Mouse (Mus musculus) left cerebral cortex, postnatal 36 days (tissue): ENCODE measurements around the gene Cd6. TPM values are rescaled to one million over a fixed set of nuclear protein-coding genes. Genes with fewer than 3 reads are reported as not detected.

ENCODE experiments used
- DNase-seq, 2 experiments: peaks; one replicate each; pipeline ENCODE4 v3.0.0; 2021 to 2022; ENCODE audit warnings: low spot score in 2 of 2, mixed read lengths in 1 of 2
- intact Hi-C: fragments of 180-260 bp; cut with DNase I; formaldehyde crosslinking; loops from one replicate; pipeline ENCODE4 v1.15.1; 2025
- total RNA-seq, 2 experiments: library from RNA; stranded (reverse); gene quantifications; 2 replicates each; pipeline ENCODE4 v1.2.3; 2021

Gene Cd6
- total RNA-seq, 2 experiments from 2014 or later = 2.9 to 3.1 TPM

DNA sequence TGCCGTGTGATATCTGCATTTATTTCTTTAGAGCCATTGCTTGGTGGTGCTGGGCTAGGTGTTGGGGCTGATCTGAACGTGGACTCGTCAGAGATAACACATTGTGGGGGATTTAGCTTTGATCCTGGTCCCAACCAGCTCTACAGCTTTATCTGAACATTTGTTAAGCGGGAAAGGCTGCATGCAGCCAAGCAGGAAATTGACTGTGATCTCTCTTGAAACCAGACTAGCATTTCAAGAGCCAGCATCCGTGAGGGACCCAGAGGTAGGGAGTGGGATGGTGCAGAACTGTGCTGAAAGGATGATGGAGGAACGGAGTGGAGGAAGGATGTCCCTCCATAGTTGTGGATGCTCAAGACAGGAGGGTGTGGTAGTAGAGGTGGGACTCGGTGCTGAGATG is 56.5 kb downstream of the Cd6 start:
- intact Hi-C loops = no loop called here
- no peak for DNase-seq

DNA sequence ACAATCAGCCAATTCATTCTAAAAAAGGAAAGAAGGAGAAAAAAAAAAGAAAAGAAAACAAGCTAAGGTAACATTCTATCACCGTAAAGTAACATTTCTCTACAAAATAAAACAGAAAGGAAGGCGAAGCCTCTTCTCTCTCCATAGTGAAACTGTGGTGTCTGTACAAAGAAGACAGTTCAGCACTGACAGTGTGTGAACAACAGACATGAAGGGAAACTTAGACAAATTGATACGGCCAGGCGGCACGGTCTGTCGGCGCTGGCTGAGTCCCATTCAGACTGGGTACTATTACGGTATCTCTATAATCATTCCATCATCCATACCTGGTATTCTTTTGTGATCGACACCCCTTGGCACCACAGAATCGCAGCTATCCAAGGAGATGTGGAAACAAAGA is 57.0 kb downstream of the Cd6 start:
- intact Hi-C loops = no loop called here

GRCm38 (mm10) chr19:10771995-10772394 is 57.9 kb downstream of the Cd6 start:
- no peak for DNase-seq
- intact Hi-C loops = no loop called here

More for the DNA sequence above, 57.0 kb downstream of the Cd6 start:
- DNase-seq = no peak

DNA sequence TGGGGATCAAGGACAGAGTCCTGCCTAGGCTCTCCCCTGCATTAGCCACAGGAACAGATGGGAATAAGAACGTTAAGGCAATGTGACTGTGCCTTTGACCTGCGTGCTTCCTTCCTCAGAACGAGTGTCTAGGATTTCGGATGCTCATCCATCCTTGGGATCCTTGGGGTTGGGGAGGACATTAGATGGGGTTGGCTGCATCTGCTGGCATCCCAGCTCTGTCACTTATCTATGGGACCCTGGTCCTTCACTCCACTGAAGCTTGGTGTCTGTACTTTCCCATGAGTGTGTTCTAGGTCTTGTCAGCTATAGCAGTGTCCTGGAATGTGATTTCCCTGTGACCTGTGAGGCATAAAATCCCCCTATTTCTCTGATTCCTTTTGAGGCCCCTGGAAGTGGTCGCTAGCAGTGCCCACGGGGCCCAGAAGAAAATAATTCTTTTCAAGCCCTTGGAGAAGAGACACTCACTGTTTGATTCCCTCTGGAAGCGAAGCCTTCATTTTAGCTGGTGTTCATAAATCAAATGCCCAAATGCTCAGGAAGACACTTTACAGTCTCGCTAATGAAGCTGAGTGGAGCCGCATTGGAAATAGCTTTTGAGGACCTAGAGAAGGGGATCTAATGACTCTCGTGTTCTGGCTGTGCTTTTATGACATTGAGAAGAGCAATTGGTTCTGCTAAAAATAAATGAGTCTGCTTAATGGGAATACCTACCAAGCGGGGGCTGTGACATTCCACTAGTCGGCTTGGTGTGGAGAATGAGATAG is 60.2 kb downstream of the Cd6 start:
- intact Hi-C loops = no loop called here
- no peak for DNase-seq

GRCm38 (mm10) chr19:10768694-10769428 is 61.0 kb downstream of the Cd6 start:
- no peak for DNase-seq
- intact Hi-C loops = no loop called here

DNA sequence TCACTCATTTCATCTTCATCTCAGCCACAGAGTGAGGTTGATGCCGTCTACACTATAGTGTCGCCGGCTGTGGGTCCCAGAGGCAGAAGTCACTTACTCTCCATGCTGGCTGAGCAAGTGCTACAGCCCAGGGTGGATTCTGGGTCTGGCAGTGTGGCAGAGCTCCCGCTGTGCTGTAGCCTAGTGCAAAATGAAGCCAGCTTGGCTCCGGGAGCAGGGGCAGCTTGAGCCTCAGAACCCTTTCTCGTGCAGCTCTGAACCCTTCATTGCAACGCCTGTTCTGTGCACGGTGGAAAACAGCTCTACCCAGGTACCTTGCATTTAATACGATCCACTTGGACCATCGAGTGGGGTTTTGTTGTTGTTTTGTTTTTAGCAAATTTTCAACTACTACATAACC is 62.2 kb downstream of the Cd6 start:
- intact Hi-C loops = no loop called here

GRCm38 (mm10) chr19:10763381-10764031 is 66.4 kb downstream of the Cd6 start:
- DNase-seq = peak; percentile 35 to 42
- intact Hi-C loops = no loop called here

More for the DNA sequence above, 62.2 kb downstream of the Cd6 start:
- DNase-seq = no peak

DNA sequence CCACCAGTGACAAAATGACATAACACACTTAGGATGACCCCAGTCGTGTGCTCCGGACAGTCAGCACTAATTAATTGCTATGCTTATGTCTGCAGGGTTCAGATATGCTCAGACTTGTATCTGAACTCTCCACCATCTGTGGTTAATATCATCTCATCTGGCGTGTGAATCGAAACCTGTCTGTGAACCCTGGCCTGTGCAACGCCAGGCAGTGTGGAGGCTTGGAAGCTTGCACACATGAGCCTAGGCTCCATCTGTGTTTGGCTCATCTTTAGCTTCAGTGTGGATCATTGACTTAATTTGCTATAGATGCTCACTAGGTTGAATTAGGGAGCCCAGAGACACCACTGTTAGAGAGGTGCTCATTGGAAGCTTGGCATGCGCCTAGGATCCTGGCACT is 67.4 kb downstream of the Cd6 start:
- DNase-seq = no peak
- intact Hi-C loops = no loop called here

GRCm38 (mm10) chr19:10761794-10762415 is 68.0 kb downstream of the Cd6 start:
- DNase-seq = no peak

DNA sequence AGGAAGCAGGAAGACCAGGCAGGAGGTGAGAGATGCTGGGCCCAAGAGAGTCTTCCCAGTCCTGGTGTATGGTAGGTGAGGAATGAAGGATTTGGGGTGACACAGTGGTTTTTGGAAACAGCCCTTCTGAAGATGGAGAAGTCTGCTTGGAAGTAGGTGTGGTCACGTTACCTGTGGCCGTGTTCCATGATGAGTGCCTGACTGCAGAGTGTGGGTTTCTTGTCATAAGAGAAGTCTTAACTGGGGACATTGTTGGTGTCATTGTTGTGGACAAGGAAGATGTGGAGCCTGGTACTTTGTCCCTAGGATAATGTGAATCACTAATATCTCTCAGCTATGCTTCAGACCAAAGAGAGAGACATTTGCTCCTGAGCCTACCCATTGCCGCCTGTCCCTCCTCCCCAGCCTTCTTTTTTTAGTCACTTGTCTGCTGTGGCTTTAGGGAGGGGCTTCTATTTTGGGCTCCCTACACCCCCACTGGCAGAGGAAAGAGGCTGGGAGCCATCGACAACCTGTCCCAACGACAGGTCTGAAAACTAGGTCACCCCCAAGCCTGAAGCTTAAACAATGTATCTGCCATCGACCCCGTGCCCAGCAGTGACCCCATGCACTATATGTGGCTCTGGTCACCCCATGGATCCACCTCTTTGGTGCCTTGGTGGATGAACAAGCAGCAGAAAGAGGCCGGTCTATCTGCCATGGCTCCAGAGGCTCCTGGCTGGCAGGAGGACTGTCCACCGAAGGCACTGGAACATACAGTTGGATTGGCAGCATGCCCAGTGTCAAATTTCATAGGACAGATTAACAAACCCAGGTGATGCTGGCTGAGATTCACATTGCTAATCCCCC is 69.7 kb downstream of the Cd6 start:
- DNase-seq = no peak
- intact Hi-C loops = no loop called here

More at GRCm38 (mm10) chr19:10761794-10762415, 68.0 kb downstream of the Cd6 start:
- intact Hi-C loops = no loop called here

GRCm38 (mm10) chr19:10759525-10759924 is 70.3 kb downstream of the Cd6 start:
- no peak for DNase-seq
- intact Hi-C loops = no loop called here

DNA sequence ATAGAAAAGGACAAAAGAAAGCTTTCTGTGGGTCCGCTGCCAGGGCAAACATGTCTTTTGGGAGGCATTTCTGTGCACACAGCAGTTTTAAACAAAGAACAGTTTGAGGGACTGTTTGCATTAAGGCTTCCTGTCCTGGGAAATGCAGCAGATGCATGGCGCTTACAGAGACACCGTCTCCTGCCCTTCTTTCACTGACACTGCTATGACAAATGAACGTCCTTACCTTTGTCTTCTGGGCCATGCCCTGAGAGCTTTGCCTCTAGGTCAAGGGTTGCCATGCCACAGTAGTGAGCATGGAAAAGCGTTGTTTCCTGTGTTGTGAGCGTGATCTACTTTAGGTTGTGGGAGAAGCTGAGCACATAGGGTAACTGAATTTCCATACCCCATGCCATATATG is 71.2 kb downstream of the Cd6 start:
- intact Hi-C loops = no loop called here
- no peak for DNase-seq

DNA sequence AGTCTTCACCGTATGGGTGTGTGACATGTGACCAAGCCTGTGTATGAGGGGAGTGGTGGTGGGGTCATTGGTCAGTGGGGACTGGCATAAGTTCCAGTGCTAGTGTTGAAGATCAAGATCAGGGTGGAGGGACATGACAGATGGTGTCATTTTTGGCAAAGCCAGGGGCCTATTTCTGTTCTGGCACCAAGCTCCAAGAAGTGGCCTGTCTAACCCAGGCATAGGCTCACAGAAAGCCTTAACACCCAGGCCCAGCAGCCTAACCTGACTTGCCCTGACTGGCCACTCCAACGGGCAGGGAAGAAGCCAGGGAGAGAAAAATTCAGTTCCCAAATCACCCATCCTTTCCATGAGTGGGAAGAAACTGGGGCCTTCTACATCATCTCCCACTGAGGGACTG is 72.3 kb downstream of the Cd6 start:
- intact Hi-C loops = no loop called here
- DNase-seq = no peak

DNA sequence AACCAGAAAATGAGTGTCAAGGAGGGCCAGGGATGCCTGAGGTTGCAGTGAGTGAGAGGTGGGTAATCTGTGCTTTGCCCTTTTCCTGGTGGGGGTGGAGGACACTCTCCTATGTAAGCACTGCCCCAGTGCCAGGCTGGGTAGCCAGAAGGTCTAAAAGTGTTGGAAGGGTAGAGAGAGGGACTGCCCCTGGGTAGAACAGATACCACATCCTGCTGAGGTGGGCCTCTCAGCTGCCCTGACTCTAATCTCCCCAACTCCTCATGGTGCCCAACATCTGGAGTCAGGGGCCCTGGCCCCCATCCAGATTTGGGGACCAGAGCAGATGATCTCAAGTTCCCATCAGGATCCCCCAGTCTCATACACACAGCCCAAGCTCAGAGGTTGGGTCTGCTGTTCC is 72.7 kb downstream of the Cd6 start:
- no peak for DNase-seq
- intact Hi-C loops = no loop called here

DNA sequence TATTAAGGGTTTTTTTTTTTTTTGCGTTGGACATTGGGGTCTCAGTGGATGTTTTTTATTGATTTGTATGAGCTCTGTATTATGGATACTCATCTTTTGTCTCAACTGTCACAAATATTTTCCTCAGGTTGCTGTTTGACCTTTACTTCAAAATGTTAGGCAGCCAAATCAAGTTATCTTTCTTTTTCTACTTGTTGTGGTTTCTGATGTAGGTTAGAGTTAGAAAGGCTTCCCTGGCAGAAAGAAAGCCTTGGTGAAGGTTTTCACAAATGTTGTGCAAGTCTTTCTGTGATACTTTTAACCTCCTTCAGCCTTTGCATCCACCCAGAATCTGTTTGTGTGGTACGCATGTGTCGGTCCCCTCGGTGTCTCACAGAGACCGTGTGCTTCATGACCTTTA is 77.2 kb downstream of the Cd6 start:
- DNase-seq = no peak
- intact Hi-C loops = no loop called here

DNA sequence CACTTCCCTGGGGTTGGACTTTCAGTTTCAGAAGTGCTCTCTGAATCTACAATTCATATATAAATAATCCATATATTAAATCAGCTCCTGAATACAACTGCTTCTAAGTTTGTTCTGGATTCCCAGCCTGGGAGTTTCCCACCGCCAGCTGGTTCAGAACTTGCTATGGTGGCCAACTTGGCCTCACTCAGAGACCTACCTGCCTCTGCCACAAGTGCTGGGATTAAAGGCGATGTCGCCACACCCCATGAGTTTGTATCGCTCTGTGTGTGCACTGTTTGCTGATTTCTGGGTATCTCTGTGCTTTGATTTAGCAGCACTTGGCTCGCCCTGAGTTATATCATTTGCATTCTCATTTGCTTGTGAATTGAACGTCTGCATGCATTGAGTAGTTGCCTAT is 77.8 kb downstream of the Cd6 start:
- intact Hi-C loops = no loop called here
- no peak for DNase-seq

DNA sequence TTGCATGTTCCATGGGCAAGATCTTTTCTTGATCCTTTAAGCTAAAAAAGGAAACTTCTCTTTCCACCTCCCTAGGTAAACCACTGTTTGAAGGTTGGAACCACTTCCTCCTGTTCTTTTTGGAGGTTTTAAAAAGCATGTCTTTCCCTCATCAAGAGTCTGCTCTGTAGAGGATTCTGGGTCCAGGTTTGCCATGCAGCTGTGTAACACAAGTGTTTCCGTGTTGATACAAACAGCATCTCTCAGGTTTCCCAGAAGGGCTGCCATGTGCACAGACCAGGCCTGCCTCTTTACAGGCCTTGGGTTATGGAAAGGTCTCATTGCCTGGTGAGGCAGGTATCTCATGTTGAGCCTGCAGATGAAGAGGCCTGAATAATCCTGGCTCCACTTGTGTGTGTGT is 78.3 kb downstream of the Cd6 start:
- DNase-seq = no peak
- intact Hi-C loops = no loop called here

DNA sequence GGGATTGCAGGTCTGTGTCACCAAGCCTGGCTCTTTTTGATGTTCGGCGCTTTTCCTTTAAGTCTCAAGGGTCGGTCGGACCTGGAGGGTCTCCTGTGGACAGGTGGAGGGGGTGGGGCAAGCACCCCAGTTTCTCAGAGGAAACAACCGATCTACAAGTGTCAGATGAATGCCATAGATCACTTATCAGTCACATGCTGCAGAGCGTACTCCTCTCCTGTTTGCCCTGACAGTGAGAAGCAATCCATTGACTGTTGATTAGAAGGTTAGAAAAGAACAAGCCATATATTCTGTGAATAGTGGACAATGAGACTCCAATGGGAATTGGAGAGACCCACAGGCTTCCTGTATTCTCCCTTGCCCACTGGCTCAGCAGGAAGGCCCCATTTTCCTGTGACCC is 79.7 kb downstream of the Cd6 start:
- intact Hi-C loops = no loop called here
- DNase-seq = no peak

GRCm38 (mm10) chr19:10749295-10749694 is 80.6 kb downstream of the Cd6 start:
- intact Hi-C loops = no loop called here
- DNase-seq = no peak
